Comparison of ENCODE assay signal across 25 mouse cellular contexts in genomic region chr11:94762775-94763174, GRCm38 (mm10). TPM values are rescaled to one million over a fixed set of nuclear protein-coding genes. Genes with fewer than 3 reads are reported as not detected.
A peak's percentile ranks its signal among the peaks of the same experiment; 100 is the strongest.
DNase-seq lines count a peak whose midpoint lies in the region; ATAC-seq and TF ChIP-seq lines count a peak whose summit lies in the region.
"Had no signal": no experiment of that assay in that cellular context is flagged by ENCODE, and none has a peak within 500 bp of the region (broad histone marks: within the 10 kb centered on the region; RNA-seq: fewer than 3 reads in every experiment).

No protein-coding gene starts in this region.

- no peaks in the 10 kb centered on the region for H3K27me3 ChIP-seq in kidney, postnatal 0 days (ENCODE audit: insufficient read depth, low read length)
- H3K27me3 ChIP-seq in lung, embryonic 14.5 days (ENCODE audit: insufficient read depth, low read length) = no peaks in the 10 kb centered on the region
- no peaks in the 10 kb centered on the region for H3K27me3 ChIP-seq in ES-Bruce4 (ENCODE audit: control insufficient read depth, insufficient read depth, low read length, poor library complexity, severe bottlenecking)
- no peaks in the 10 kb centered on the region for H3K27me3 ChIP-seq in intestine, postnatal 0 days (replicated peaks; ENCODE audit: control insufficient read depth, insufficient read depth, low read length)
- H3K27me3 ChIP-seq: hindbrain, embryonic 12.5 days; liver, embryonic 12.5 days had no signal

- no peak for DNase-seq in kidney, postnatal 0 days (ENCODE audit: low spot score)
- no peak for DNase-seq in kidney, postnatal 14 days
- DNase-seq in lung, embryonic 14.5 days = no peak
- DNase-seq in lung, postnatal 36 days = no peak
- DNase-seq in adrenal gland, adult 2 months = no peak
- no peak for DNase-seq in urinary bladder, adult 18-20 months (ENCODE audit: low spot score in 2 of 2)
- DNase-seq: cerebellum, adult 2 months; forebrain, postnatal 0 days; heart, postnatal 14 days; lung, postnatal 14 days; retina, postnatal 1 day; right cerebral cortex, postnatal 4 days had no signal

- no peaks in the 10 kb centered on the region for H3K36me3 ChIP-seq in kidney, postnatal 0 days (ENCODE audit: insufficient read depth, low read length)
- no peaks in the 10 kb centered on the region for H3K36me3 ChIP-seq in lung, embryonic 14.5 days (ENCODE audit: insufficient read depth)
- no peaks in the 10 kb centered on the region for H3K36me3 ChIP-seq in ES-Bruce4 (ENCODE audit: control insufficient read depth, insufficient read depth, low read length, poor library complexity, severe bottlenecking)
- no peaks in the 10 kb centered on the region for H3K36me3 ChIP-seq in intestine, postnatal 0 days (ENCODE audit: control insufficient read depth, insufficient read depth)
- H3K36me3 ChIP-seq: forebrain, embryonic 10.5 days; heart, embryonic 10.5 days; hindbrain, embryonic 12.5 days; limb, embryonic 10.5 days; liver, embryonic 12.5 days had no signal

- no peak overlapping the region for H3K9ac ChIP-seq in kidney, postnatal 0 days (ENCODE audit: low read depth, low read length)
- no peak overlapping the region for H3K9ac ChIP-seq in lung, embryonic 14.5 days
- no peak overlapping the region for H3K9ac ChIP-seq in ES-Bruce4 (ENCODE audit: low read depth, poor library complexity, severe bottlenecking)
- no peak overlapping the region for H3K9ac ChIP-seq in intestine, postnatal 0 days (ENCODE audit: low read depth, low read length)
- H3K9ac ChIP-seq: forebrain, postnatal 0 days; hindbrain, embryonic 12.5 days; liver, embryonic 12.5 days had no signal

- no peak for ATAC-seq in kidney, postnatal 0 days (replicated peaks; ENCODE audit: low FRiP score, low read depth)
- no peak for ATAC-seq in lung, embryonic 14.5 days (ENCODE audit: insufficient read depth)
- ATAC-seq in intestine, postnatal 0 days = 0 out of 2 replicates have a peak, but pooled peaks have one; percentile 26
- ATAC-seq: forebrain, postnatal 0 days; liver, embryonic 12.5 days; midbrain, embryonic 16.5 days had no signal

- whole genome bisulfite sequencing in kidney, postnatal 0 days = 27% methylated on average over 6 of the region's 6 CpGs
- 31% methylated on average over 6 of the region's 6 CpGs for WGBS in lung, embryonic 14.5 days
- WGBS in intestine, postnatal 0 days = 21% methylated on average over 6 of the region's 6 CpGs

- no peaks in the 10 kb centered on the region for H3K4me1 ChIP-seq in kidney, postnatal 0 days (replicated peaks; ENCODE audit: insufficient read depth, low read length)
- H3K4me1 ChIP-seq in lung, embryonic 14.5 days (ENCODE audit: insufficient read depth) = no peaks in the 10 kb centered on the region
- H3K4me1 ChIP-seq in ES-Bruce4 (ENCODE audit: control insufficient read depth, insufficient read depth, low read length) = no peaks in the 10 kb centered on the region
- no peaks in the 10 kb centered on the region; the same call in 1 of the 2 replicates for H3K4me1 ChIP-seq in intestine, postnatal 0 days (replicated peaks; ENCODE audit: control insufficient read depth, insufficient read depth, low read length)
- H3K4me1 ChIP-seq: forebrain, embryonic 10.5 days; heart, embryonic 10.5 days; hindbrain, embryonic 12.5 days; limb, embryonic 10.5 days; liver, embryonic 12.5 days had no signal

- no peaks in the 10 kb centered on the region for H3K9me3 ChIP-seq in kidney, postnatal 0 days (replicated peaks; ENCODE audit: low read length)
- no peaks in the 10 kb centered on the region for H3K9me3 ChIP-seq in lung, embryonic 14.5 days (ENCODE audit: low read depth, low read length)
- no peaks in the 10 kb centered on the region for H3K9me3 ChIP-seq in ES-Bruce4 (replicated peaks; ENCODE audit: control insufficient read depth, insufficient read depth, low read length, poor library complexity, severe bottlenecking)
- no peaks in the 10 kb centered on the region for H3K9me3 ChIP-seq in intestine, postnatal 0 days (ENCODE audit: control insufficient read depth)
- H3K9me3 ChIP-seq: forebrain, embryonic 10.5 days; heart, embryonic 10.5 days; hindbrain, embryonic 12.5 days; limb, embryonic 10.5 days; liver, embryonic 12.5 days had no signal

- no peak for TF ChIP-seq EP300 in ES-Bruce4 (IDR thresholded peaks at IDR 0.05; ENCODE audit: insufficient read depth, low read depth, low read length)

- H3K4me3 ChIP-seq in kidney, postnatal 0 days (replicated peaks; ENCODE audit: low read depth, low read length) = no peak overlapping the region
- H3K4me3 ChIP-seq in lung, embryonic 14.5 days (ENCODE audit: low read depth, low read length) = no peak overlapping the region
- H3K4me3 ChIP-seq in ES-Bruce4 (ENCODE audit: low read depth, low read length) = no peak overlapping the region
- no peak overlapping the region for H3K4me3 ChIP-seq in intestine, postnatal 0 days (ENCODE audit: low read depth, low read length)
- H3K4me3 ChIP-seq: forebrain, embryonic 10.5 days; heart, embryonic 10.5 days; hindbrain, embryonic 12.5 days; left cerebral cortex, adult 2 months; limb, embryonic 10.5 days; liver, embryonic 12.5 days had no signal

- TF ChIP-seq CTCF in kidney, postnatal 0 days (IDR thresholded peaks at IDR 0.05; ENCODE audit: low read depth) = peak; percentile 48
- peak; percentile 51 for TF ChIP-seq CTCF in lung, embryonic 14.5 days (IDR thresholded peaks at IDR 0.05; ENCODE audit: low read depth)
- peak; percentile 54 for TF ChIP-seq CTCF in ES-Bruce4 (IDR thresholded peaks at IDR 0.05; ENCODE audit: low read depth, low read length)
- peak; percentile 81 for TF ChIP-seq CTCF in intestine, postnatal 0 days (IDR thresholded peaks at IDR 0.05; ENCODE audit: low read depth)

- no peak overlapping the region for H3K27ac ChIP-seq in kidney, postnatal 0 days
- no peak overlapping the region for H3K27ac ChIP-seq in lung, embryonic 14.5 days (ENCODE audit: low read depth)
- no peak overlapping the region for H3K27ac ChIP-seq in ES-Bruce4 (ENCODE audit: insufficient read depth, low read length)
- H3K27ac ChIP-seq in intestine, postnatal 0 days (ENCODE audit: low read depth, low read length) = no peak overlapping the region
- H3K27ac ChIP-seq: forebrain, embryonic 10.5 days; heart, embryonic 10.5 days; hindbrain, embryonic 12.5 days; left cerebral cortex, adult 2 months; limb, embryonic 10.5 days; liver, embryonic 12.5 days had no signal

- H3K4me2 ChIP-seq in kidney, postnatal 0 days (ENCODE audit: low read length) = no peak overlapping the region
- no peak overlapping the region for H3K4me2 ChIP-seq in lung, embryonic 14.5 days
- H3K4me2 ChIP-seq in intestine, postnatal 0 days (replicated peaks; ENCODE audit: low read depth) = no peak overlapping the region
- H3K4me2 ChIP-seq: hindbrain, embryonic 12.5 days; liver, embryonic 12.5 days had no signal

- TF ChIP-seq POLR2A in ES-Bruce4 (IDR thresholded peaks at IDR 0.05; ENCODE audit: insufficient read depth, low read length) = no peak

RNA-seq across cellular contexts. Expression of gene Tmem92, which starts 19.7 kb away (rescaled TPM):
- polyA plus RNA-seq in kidney, postnatal 0 days (2015; fragmentation: Nextera tagmentation; extraction: Ambion mirVana) = not detected in 2 replicates
- polyA plus RNA-seq in lung, embryonic 14.5 days (2014; fragmentation: Nextera tagmentation; extraction: Ambion mirVana) = not detected in 2 replicates
- 0.30 TPM in 1 of 2 replicates, not detected in the other for polyA plus RNA-seq in ES-Bruce4 (2011; ENCODE audit: insufficient read depth, insufficient read length, low read depth, missing spikeins)
- polyA plus RNA-seq in intestine, postnatal 0 days (2015; fragmentation: Nextera tagmentation; extraction: Ambion mirVana) = not detected in 2 replicates
- total RNA-seq in adrenal gland, adult 2 months (2021) = not detected
- not detected in 2 replicates for polyA plus RNA-seq in adrenal gland, adult 2 months (2012; rRNA removed)
- total RNA-seq: adrenal gland, postnatal 4 days; forebrain, postnatal 0 days; heart, postnatal 14 days; left cerebral cortex, adult 2 months; megakaryocyte-erythroid progenitor cell, adult 5-6 weeks had no signal
- polyA plus RNA-seq: cerebellum, adult 2 months; forebrain, embryonic 10.5 days; gonadal fat pad, adult 2 months; heart, embryonic 10.5 days; hindbrain, embryonic 12.5 days; kidney, embryonic 16.5 days; limb, embryonic 10.5 days; liver, embryonic 12.5 days; midbrain, embryonic 16.5 days had no signal

RNA-seq across cellular contexts. Expression of gene Cdc34b, which starts 21.2 kb away (rescaled TPM):
- polyA plus RNA-seq in kidney, postnatal 0 days (2015; fragmentation: Nextera tagmentation; extraction: Ambion mirVana) = 0.26 and 0.28 TPM in 2 replicates
- 0.20 and 0.21 TPM in 2 replicates for polyA plus RNA-seq in lung, embryonic 14.5 days (2014; fragmentation: Nextera tagmentation; extraction: Ambion mirVana)
- polyA plus RNA-seq in ES-Bruce4 (2011; ENCODE audit: insufficient read depth, insufficient read length, low read depth, missing spikeins) = 0.55 TPM in 1 of 2 replicates, not detected in the other
- 0.13 TPM in 1 of 2 replicates, not detected in the other for polyA plus RNA-seq in intestine, postnatal 0 days (2015; fragmentation: Nextera tagmentation; extraction: Ambion mirVana)
- total RNA-seq in adrenal gland, adult 2 months (2021) = under 1 TPM; 0.31 to 0.40 TPM
- 0.10 and 0.55 TPM in 2 replicates for polyA plus RNA-seq in adrenal gland, adult 2 months (2012; rRNA removed)
- total RNA-seq: forebrain, postnatal 0 days; megakaryocyte-erythroid progenitor cell, adult 5-6 weeks had no signal
- polyA plus RNA-seq: forebrain, postnatal 0 days; heart, embryonic 10.5 days; liver, embryonic 12.5 days had no signal

RNA-seq across cellular contexts. Expression of gene Gm11541, which starts 58.5 kb away (rescaled TPM):
- 1.3 and 1.4 TPM in 2 replicates for polyA plus RNA-seq in kidney, postnatal 0 days (2015; fragmentation: Nextera tagmentation; extraction: Ambion mirVana)
- 1.5 and 2.0 TPM in 2 replicates for polyA plus RNA-seq in lung, embryonic 14.5 days (2014; fragmentation: Nextera tagmentation; extraction: Ambion mirVana)
- polyA plus RNA-seq in ES-Bruce4 (2011; ENCODE audit: insufficient read depth, insufficient read length, low read depth, missing spikeins) = not detected in 2 replicates
- 0.07 TPM in 1 of 2 replicates, not detected in the other for polyA plus RNA-seq in intestine, postnatal 0 days (2015; fragmentation: Nextera tagmentation; extraction: Ambion mirVana)
- not detected for total RNA-seq in adrenal gland, adult 2 months (2021)
- polyA plus RNA-seq in adrenal gland, adult 2 months (2012; rRNA removed) = not detected in 2 replicates
- total RNA-seq: forebrain, postnatal 0 days; heart, postnatal 14 days; left cerebral cortex, adult 2 months; megakaryocyte-erythroid progenitor cell, adult 5-6 weeks had no signal
- polyA plus RNA-seq: cerebellum, adult 2 months; forebrain, embryonic 10.5 days; forebrain, postnatal 0 days; gonadal fat pad, adult 2 months; heart, embryonic 10.5 days; limb, embryonic 10.5 days; liver, embryonic 12.5 days; midbrain, embryonic 16.5 days had no signal
